Mouse (Mus musculus) splenic B cell, adult 2 months (primary cell): ENCODE measurements at regions not wholly inside any gene's neighbourhood (a gene's known extent, or its start where the extent isn't known, plus 50 kb on each side); places are given as distances from the start of the nearest gene placed in this dataset.

Source experiments
- DNase-seq: peaks from one replicate; pipeline ENCODE4 v3.0.0-alpha.2; 2011; ENCODE audit warnings: low read depth, low spot score
- H3K27me3 ChIP-seq: 2 replicates; pipeline ENCODE4 v1.6.1; 2012; ENCODE audit warnings: mild to moderate bottlenecking, low read length, moderate library complexity, mixed read lengths; ENCODE audit not compliant: control insufficient read depth, poor library complexity, insufficient read depth, severe bottlenecking
- H3K36me3 ChIP-seq: 2 replicates; pipeline ENCODE4 v1.6.1; 2012; ENCODE audit warnings: mild to moderate bottlenecking, low read length, moderate library complexity, mixed read lengths; ENCODE audit not compliant: control insufficient read depth, poor library complexity, insufficient read depth, severe bottlenecking

DNA sequence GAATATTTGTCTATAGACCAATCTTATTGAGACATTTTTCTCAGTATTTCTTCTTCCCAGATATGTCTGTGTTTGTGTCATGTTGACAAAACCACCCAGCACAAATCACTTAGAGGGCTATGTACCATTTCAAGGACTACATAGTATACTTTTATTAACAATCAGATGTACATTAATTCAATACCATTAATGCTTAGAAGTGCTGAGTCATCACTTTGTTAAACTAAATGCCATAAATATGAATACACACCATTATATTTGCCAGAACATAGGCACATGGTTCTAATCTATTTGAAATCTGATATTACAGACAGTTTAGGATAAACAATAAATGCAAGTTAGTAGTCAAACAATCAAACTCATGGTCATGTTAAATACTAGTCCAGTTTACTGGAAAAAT, 182.2 kb upstream of the Nfe2l3 start:
- Histone ChIP-seq H3K36me3 (no peaks in the 10 kb centered on the region), H3K27me3 (no peaks in the 10 kb centered on the region)
- DNase-seq, result no peak

DNA sequence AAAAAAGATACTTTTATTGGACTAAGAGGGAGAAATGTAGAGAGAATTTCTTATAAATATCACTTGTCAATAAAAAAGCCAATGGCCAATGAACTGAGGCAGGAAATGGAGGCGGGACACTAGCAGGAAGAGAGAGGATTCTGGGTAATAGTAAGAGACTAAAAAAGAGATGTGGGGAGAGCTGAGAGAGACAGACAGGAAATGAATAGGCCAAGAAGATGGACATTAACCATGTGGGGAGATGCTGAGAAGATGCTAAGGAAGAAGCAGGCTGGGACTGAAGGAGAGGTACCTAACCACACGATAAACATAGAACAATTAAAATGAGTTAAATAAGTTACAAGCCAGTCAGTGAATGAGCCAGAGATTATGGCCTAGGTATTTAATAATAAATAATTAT, 181.0 kb upstream of the Nfe2l3 start:
- DNase-seq, result no peak
- no peaks in the 10 kb centered on the region for H3K36me3 ChIP-seq
- no peaks in the 10 kb centered on the region for H3K27me3 ChIP-seq

DNA sequence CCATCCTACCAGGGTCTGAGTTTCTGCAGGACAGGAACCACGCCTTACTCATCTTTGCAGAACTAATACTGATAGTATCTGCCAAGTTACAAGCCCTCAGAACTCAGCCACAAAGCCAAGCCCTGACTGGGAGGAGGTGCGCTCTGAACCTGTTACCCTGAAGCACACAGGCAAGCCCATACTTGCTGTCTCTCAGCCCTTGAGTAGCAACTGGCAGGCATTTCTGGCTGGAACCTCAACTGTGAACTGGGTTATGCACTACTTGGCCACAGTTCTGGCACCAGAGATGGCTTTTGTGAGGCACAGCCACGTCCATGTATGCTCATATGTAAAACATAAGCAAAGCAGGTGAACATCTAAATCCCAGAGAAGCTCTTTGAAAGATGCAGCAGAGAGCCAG, 179.7 kb upstream of the Nfe2l3 start:
- H3K36me3 ChIP-seq, result no peaks in the 10 kb centered on the region
- H3K27me3 ChIP-seq, result no peaks in the 10 kb centered on the region
- no peak for DNase-seq

DNA sequence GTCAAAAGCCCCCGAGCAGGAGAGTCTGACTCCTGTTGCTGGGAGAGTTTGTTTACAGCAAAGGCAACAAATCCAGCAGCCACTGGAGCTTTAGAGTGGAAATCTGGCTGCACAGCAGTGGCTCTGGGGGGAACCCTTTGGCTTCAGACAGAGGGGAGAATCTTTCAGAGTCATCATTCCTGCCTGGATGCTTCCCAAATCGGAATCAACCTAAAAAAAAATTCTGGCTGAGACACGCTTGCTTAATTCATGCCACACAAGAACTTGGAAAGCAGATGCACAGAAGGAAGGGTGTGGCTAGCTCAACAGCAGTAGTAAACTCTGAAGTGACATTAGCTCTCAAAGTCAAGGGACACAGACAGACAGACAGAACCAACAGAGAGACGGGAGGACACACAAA, 175.8 kb upstream of the Nfe2l3 start:
- DNase-seq, result no peak
- Histone ChIP-seq H3K36me3 (no peaks in the 10 kb centered on the region), H3K27me3 (no peaks in the 10 kb centered on the region)

DNA sequence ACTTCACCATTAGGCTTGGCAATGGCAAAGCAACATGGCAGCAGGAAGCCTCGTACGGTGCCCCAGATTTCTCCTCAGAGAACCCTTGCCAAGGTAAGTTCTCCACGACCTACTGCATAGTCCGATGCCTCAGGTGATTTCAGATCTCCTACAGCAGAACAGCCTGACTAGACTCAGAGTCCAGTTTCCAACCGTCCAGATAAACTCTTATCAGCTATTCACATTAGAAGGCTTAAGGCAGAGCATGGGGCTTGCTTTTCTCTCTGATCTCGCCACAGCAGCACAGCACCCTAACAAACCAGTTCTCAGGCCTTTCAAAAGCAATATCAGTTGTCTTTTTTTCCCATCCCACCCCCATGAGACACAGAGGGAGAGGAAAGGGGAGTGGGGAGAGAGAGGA, 174.9 kb upstream of the Nfe2l3 start:
- H3K27me3 ChIP-seq, result no peaks in the 10 kb centered on the region
- no peak for DNase-seq
- no peaks in the 10 kb centered on the region for H3K36me3 ChIP-seq

DNA sequence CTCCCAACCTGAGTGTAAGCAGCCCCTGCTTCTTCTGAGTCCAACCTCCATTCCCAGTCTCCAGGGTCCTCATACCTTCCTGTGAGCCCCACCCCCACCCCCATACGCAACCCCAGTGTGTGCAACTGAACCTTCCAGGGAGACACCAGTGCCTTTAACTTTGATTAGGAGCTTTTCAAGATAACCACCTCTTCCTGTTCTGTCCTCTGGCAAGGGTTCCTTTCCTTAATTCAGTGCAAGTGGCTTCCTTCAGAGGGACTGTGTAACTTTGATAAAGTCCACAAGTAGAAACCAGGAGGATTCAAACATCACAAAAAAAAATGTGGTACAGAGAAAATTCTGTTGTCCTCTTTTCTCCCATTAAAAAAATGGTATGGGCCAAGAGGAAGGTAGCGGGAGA, 174.2 kb upstream of the Nfe2l3 start:
- H3K27me3 ChIP-seq, result no peaks in the 10 kb centered on the region
- no peaks in the 10 kb centered on the region for H3K36me3 ChIP-seq
- DNase-seq, result no peak

DNA sequence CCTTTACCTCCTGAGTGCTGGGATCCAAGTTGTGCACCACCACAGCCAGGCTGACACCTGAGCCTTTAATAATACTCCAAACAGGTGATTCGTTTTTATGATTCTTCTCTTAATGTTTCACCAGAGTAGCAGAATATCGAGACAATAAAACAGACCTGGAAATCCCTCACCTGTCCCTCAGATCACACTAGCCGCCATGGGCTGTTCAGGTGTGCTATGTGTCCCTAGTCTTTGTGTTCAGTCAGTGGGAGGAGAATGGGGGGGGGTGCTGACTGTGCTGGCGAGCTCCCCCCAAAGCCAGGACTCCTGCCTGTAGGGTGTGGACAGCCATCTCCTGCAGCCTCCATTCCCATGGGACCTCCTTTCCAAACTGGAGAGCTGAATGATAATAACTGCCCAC, 168.9 kb upstream of the Nfe2l3 start:
- no peak for DNase-seq
- Histone ChIP-seq H3K27me3 (no peaks in the 10 kb centered on the region), H3K36me3 (no peaks in the 10 kb centered on the region)

DNA sequence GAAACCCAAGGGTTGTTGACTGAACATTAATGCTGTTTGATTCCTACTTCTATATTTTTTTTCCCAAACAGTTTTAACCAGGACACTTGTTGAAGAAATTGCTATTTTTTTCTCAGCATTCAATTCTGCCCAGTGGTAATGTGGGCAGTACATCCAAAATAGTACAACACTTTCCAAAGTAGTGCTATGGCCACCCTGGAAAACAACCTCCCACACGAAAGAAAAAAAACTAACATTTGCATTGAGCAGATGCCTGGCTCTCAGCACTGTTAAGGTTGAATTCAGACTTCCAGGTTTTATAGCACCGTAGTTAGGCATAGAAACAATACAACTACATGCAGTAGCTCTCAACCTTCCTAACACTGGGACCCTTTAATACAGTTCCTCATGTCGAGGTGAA, 167.1 kb upstream of the Nfe2l3 start:
- Histone ChIP-seq H3K36me3 (no peaks in the 10 kb centered on the region), H3K27me3 (no peaks in the 10 kb centered on the region)
- no peak for DNase-seq

DNA sequence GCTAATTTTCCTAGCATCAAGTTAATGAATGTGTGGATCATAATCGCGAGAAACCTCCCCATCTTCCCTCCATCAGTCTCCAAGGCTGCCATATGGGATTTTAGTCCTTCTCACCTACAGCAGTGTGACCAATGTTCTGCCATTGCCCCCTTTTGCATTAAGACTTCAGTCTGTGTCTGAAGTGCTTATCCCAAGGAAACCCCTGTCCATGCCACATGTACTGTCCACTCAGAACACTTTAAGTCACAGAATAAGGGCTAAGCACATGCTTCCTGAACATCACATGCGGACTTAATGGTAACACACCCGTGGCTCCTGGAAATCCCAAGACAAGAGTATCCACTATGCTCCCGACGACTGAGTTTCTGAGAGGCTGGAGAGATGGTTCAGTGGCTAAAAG, 165.7 kb upstream of the Nfe2l3 start:
- no peak for DNase-seq
- no peaks in the 10 kb centered on the region for H3K27me3 ChIP-seq
- no peaks in the 10 kb centered on the region for H3K36me3 ChIP-seq

DNA sequence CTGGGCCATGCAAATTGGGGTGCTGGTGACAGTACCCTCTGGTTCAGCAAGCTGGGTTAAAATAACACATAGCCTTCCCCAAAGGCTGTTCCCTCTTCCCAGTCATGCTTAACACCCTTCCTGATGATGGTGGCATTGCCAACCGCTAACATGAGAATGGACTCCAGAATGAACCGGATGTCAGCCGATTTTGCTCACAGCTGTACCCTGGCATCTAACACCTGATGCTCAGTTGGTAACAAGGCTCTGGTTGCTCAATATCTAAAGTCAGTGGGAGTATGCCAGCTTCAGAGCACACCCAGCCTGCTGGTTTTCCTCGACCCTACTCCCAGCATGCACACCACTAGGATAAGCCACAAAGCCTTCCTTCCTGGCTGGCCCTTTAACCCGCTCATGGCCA, 164.6 kb upstream of the Nfe2l3 start:
- no peak for DNase-seq
- H3K27me3 ChIP-seq, result no peaks in the 10 kb centered on the region
- H3K36me3 ChIP-seq, result no peaks in the 10 kb centered on the region

DNA sequence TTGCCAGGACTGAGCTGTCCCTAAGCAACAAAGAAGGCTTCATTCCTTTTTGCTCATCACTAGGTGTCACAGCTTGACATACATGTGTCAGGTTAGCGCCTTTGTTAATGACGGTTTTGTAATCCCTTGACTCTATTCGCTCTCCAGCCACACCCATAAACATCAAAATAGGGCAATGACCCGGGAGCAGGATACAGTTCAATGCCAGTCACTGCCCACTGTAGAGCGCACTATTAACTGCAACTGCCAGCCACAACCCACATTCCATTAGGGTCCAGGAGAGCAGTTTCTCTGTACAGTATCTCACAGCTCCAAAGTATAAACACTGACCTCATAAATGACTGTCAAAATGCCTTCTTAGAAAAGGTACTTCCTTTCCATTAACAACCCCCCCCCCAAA, 163.5 kb upstream of the Nfe2l3 start:
- no peak for DNase-seq
- H3K27me3 ChIP-seq, result no peaks in the 10 kb centered on the region
- H3K36me3 ChIP-seq, result no peaks in the 10 kb centered on the region

DNA sequence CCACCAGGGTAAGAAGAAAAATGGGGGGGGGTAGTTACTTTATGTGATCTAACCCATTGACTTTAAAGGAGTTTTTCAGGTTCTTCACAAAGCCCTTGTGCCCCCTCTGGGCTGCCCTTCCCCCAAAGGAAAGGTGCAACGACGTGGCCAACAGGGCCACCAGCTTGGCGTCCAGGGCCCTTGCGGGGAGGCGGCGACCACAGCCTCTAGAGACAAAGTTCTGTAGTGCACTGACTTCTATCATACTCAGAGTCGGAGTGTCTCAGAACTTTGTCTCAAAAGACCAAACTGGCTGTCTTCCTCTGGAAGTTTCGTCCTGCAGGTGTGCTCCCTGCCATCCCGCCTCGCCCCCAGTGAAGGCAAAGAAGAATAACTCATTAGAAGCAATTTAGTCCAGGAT, 162.9 kb upstream of the Nfe2l3 start:
- no peaks in the 10 kb centered on the region for H3K36me3 ChIP-seq
- DNase-seq, result no peak
- no peaks in the 10 kb centered on the region for H3K27me3 ChIP-seq

DNA sequence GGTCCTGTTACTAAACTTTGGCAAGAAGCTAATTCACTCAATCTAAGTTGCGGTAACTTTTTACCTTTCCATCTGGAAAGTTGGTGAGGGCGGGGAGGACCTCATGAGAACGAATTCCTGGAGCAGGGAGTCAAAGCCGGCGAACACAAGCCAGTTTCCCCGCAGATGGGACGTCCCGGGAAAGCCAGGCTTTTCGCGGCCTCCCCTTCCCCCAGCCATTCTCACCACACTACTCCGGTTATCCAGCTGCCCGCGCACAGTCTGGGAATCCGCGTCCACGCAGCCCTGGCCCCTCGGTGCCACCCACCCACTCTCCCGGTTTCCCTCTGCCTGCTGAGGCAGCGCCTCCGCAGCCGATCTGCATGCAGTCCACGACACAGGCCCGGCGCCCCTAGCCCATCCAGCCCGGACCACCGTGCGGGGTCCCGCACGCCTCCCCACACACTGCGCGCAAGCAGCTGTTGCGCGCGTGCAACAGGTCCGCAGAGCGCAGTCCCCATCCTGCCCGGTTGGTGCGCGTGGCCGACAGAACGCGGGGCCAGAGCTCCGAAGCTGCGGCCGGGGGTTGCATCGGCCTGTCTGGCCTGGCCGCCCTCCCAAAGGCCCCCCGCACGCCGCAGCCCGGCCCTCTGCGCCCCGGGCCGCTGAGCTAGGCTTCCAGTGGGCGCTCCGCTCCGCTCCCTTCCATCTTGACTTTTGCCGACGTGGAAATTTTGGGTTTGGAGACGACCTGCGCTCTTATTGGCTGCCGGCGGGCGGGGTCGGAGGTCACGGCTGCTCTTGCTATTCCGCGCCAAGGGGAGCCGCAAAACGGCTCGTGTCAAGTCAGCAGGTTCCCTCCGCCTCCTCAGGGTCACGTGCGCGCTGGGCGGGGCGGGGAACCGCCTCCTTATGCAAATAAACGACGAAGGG, 162.0 kb upstream of the Nfe2l3 start:
- H3K36me3 ChIP-seq, result no peaks in the 10 kb centered on the region
- no peaks in the 10 kb centered on the region for H3K27me3 ChIP-seq
- DNase-seq, result peak; percentile 67

DNA sequence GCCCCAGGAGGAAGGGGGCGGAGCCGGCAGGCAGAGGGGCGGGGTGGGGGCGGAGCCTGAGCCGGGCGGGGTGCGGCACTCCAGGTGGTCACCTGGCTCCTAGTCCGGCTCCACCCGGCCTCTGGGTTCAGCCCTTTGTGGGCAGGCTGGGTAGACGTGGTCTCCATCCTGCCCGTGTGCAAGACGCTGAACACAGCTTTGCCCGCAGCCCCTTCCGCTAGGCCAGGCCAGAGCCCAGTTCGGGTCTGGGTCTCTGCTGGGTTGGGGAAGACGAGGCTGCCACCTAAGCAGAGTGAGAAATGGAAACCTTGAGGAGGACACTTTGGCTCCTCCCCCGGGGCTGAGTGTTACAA, 161.4 kb upstream of the Nfe2l3 start:
- no peak for DNase-seq
- H3K36me3 ChIP-seq, result no peaks in the 10 kb centered on the region
- H3K27me3 ChIP-seq, result no peaks in the 10 kb centered on the region

DNA sequence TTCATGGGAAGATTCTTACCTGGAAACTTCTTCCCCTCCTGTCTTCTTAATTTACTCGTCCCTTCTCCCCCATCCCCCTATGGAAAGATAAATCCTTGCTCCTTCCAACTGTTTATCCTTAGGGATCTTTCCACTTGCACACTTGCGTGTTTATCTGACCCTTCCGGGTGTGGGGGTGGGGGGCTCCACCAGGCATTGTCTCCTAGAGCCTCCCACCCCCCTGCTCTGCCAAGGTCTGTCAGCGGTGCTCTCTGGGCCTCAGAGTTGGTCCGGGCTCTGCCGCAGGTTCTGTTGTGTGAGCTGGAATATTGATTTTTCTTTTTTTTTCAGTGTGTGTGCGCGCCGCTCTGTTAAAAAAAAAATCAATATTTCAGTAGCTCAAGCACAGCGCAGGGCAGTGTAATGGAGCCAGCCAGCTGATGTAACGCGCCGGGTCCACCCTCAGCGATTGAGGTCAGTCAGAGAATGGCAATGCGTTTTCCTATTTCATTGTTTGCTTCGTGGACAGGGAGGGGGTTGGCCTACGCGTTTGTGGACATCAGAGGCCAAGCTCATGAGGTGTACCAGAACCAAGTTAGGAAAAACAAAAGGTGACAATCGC, 160.2 kb upstream of the Nfe2l3 start:
- no peak for DNase-seq
- H3K27me3 ChIP-seq, result no peaks in the 10 kb centered on the region
- no peaks in the 10 kb centered on the region for H3K36me3 ChIP-seq

DNA sequence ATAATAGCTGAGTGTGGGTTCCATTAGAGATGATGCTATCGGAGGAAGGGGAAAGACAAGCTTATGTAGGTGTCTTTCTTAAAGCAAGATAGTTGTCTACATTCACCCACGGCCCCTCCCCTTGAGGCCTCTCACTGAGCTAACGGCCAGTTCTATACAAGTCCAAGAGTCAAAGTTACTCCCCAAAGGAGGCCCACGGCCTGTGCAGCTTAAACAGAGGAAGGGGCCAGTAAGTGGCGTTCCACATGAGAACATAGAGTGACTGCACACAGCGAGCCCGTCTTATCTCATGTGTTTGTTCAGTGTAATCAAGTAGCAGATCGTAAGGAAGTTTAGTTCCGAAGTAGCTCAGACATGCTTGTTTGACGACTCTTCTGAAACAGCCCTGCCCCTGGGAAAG, 153.0 kb upstream of the Nfe2l3 start:
- DNase-seq, result no peak
- Histone ChIP-seq H3K27me3 (no peaks in the 10 kb centered on the region), H3K36me3 (no peaks in the 10 kb centered on the region)
